Mouse (Mus musculus) embryonic facial prominence, embryonic 15.5 days (tissue): ENCODE data around the gene Acvr2a. TPM values are rescaled to one million over a fixed set of nuclear protein-coding genes. Genes with fewer than 3 reads are reported as not detected.

ENCODE experiments used
- polyA plus RNA-seq: library from polyadenylated mRNA; unstranded; fragments of >200 nt; fragmentation: Nextera tagmentation; extraction: Ambion mirVana; gene quantifications from 2 replicates; pipeline ENCODE4 v1.2.1, GENCODE M21; 2015

Gene Acvr2a
- polyA plus RNA-seq, 1 experiment from 2014 or later: 18.1 TPM

Other genes starting within 250 kb of the Acvr2a start
- gene Mbd5, start 135.4 kb downstream of the Acvr2a start, polyA plus RNA-seq: 27.1 and 28.4 TPM in 2 replicates
- 88.4 and 90.6 TPM in 2 replicates for gene Orc4, start 136.2 kb downstream of the Acvr2a start, polyA plus RNA-seq